Mouse (Mus musculus) heart, embryonic 11.5 days (tissue): ENCODE results near the gene Slc2a10. TPM values are rescaled to one million over a fixed set of nuclear protein-coding genes. Genes with fewer than 3 reads are reported as not detected.
"Not testable (repeated sequence)": the region's sequence is repeated elsewhere in the genome, so short reads cannot be mapped to it uniquely, and the experiment has no call there.

Experiments used
- ATAC-seq: fragments of 200-750 bp; cut with Nextera tagmentation; replicated peaks from 2 replicates; pipeline ENCODE4 v1.8.0; 2017; ENCODE audit warnings: moderate library complexity; ENCODE audit not compliant: insufficient number of reproducible peaks, low FRiP score, low TSS enrichment
- H3K27ac ChIP-seq: fragments of 300-500 bp; sonication (generic); 2 replicates; pipeline ENCODE4 v1.5.1; 2014; ENCODE audit warnings: mild to moderate bottlenecking, low read depth, low read length
- H3K27me3 ChIP-seq: fragments of 300-500 bp; sonication (generic); 2 replicates; pipeline ENCODE4 v1.6.1; 2014; ENCODE audit warnings: mild to moderate bottlenecking, low read length, mixed read lengths; ENCODE audit not compliant: control insufficient read depth, insufficient read depth
- H3K36me3 ChIP-seq: fragments of 300-500 bp; sonication (generic); 2 replicates; pipeline ENCODE4 v1.6.1; 2014; ENCODE audit warnings: mild to moderate bottlenecking, low read length, moderate library complexity, mixed read lengths; ENCODE audit not compliant: control insufficient read depth, insufficient read depth
- H3K4me1 ChIP-seq: fragments of 300-500 bp; sonication (generic); 2 replicates; pipeline ENCODE4 v1.6.1; 2014; ENCODE audit warnings: low read length; ENCODE audit not compliant: control insufficient read depth, insufficient read depth
- H3K4me2 ChIP-seq: fragments of 300-500 bp; sonication (generic); 2 replicates; pipeline ENCODE4 v1.6.1; 2014; ENCODE audit warnings: mild to moderate bottlenecking, moderate library complexity
- H3K4me3 ChIP-seq: fragments of 300-500 bp; sonication (generic); 2 replicates; pipeline ENCODE4 v1.5.1; 2014; ENCODE audit warnings: low read depth, low read length
- H3K9ac ChIP-seq: fragments of 300-500 bp; sonication (generic); 2 replicates; pipeline ENCODE4 v1.6.1; 2014; ENCODE audit warnings: mild to moderate bottlenecking, low read depth, low read length, moderate library complexity
- H3K9me3 ChIP-seq: fragments of 300-500 bp; sonication (generic); replicated peaks from 2 replicates; pipeline ENCODE4 v1.6.1; 2016; ENCODE audit warnings: low read length; ENCODE audit not compliant: control insufficient read depth
- WGBS: fragments of 180-500 bp; shearing (Covaris S2); extraction: QIAGEN DNeasy Blood & Tissue Kit; methylation state at CpG from one replicate; pipeline ENCODE4 v1.1.7; 2014; ENCODE audit not compliant: insufficient replicate concordance; 5-methylcytosine and 5-hydroxymethylcytosine counted together
- polyA plus RNA-seq: library from polyadenylated mRNA; unstranded; fragments of >200 nt; fragmentation: Nextera tagmentation; extraction: Ambion mirVana; gene quantifications from 2 replicates; pipeline ENCODE4 v1.2.1, GENCODE M21; 2014

The Slc2a10 gene
- polyA plus RNA-seq, 1 experiment from 2014 or later = 2.6 TPM

DNA sequence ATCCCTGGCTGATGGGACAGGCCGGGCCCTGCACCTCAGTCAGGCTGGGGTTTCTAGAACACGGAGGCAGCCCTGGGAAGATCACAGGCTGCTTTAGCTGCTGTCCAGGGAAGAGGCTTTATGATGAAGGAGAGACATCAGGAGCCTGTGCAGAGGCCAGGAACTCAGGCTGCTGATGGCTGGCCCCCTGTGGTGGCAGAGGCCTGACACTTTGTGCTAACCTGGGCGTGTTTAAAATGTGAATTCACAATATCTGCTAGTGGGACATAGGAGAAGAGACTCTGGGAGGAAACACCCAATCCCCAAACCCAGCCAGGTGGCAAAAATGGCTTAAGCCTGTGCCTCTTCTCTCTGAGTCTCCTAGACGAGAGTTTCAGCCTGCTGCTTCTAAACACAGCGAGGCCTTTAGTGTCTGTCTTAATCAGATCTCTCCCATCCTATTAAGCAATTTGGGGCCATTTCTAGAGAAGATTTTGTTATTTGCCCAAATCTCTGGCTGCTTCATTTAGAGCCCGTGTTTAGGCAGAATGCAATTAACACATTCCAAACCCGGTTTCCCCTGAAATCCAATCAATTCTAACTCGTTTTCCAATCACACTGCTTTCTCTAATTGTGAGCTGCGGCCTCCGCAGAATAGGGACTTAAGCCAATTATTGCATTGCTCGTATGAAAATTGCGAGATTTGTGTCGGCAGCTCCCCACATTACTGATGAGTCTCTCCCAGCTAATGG, 39.5 kb downstream of the Slc2a10 start:
- H3K27ac ChIP-seq = no peak overlapping the region
- ATAC-seq = no peak
- peaks cover 4% of the 10 kb centered on the region; the same call in 1 of the 2 replicates for H3K27me3 ChIP-seq
- H3K9me3 ChIP-seq = no peaks in the 10 kb centered on the region
- no peaks in the 10 kb centered on the region for H3K36me3 ChIP-seq
- no peak overlapping the region for H3K9ac ChIP-seq
- WGBS = 57% methylated on average over 13 of the region's 13 CpGs
- H3K4me2 ChIP-seq = no peak overlapping the region
- H3K4me1 ChIP-seq = 0 out of 2 replicates have a peak, but pooled peaks cover 2% of the 10 kb centered on the region
- no peak overlapping the region for H3K4me3 ChIP-seq

DNA sequence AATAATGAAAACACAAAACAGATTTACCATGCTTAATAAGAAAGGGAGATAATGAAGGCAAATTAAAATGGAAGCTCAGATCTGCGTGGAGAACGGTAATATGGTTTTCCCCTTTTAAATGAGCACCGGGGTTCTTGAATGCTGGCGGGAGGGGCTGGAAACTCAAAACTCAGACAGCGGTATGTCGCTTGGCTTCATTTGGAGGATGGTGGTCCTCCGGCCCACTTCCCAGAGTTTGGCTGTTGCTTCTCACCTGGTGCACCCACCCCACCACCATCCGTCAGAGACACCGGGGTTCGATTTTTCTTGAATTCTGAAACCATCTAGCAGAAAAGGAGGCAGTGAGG, 40.1 kb downstream of the Slc2a10 start:
- no peak for ATAC-seq
- Histone ChIP-seq H3K27me3 (peaks cover 4% of the 10 kb centered on the region; the same call in 1 of the 2 replicates), H3K4me2 (no peak overlapping the region), H3K4me3 (no peak overlapping the region), H3K9me3 (no peaks in the 10 kb centered on the region), H3K4me1 (0 out of 2 replicates have a peak, but pooled peaks cover 2% of the 10 kb centered on the region), H3K36me3 (no peaks in the 10 kb centered on the region), H3K27ac (no peak overlapping the region), H3K9ac (no peak overlapping the region)
- WGBS = 85% methylated on average over 10 of the region's 10 CpGs

DNA sequence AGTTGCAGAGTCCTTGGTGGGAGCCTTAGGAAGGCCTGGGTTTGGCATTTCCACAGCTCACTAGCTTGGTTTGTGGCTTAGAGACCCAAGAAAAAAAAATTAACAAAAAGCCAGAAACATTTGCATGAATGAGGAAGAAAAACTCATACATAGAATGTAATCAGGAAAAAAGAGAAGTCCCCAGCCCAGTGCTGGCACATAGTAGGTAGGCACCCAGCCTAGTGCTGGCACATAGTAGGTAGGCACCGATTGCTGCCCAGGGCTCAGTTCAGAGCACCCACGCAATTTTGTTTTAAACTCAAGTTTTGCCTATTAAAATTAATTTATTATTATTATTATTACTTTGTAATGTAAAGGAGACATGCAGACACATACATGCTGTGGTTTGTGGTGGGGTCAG, 42.1 kb downstream of the Slc2a10 start:
- Histone ChIP-seq H3K9ac (no peak overlapping the region), H3K9me3 (no peaks in the 10 kb centered on the region), H3K36me3 (no peaks in the 10 kb centered on the region), H3K4me3 (no peak overlapping the region), H3K4me2 (no peak overlapping the region), H3K4me1 (0 out of 2 replicates have a peak, but pooled peaks cover 2% of the 10 kb centered on the region), H3K27me3 (peaks cover 6% of the 10 kb centered on the region; the same call in 1 of the 2 replicates), H3K27ac (no peak overlapping the region)
- 83% methylated on average over 2 of the region's 2 CpGs for WGBS
- ATAC-seq = no peak

DNA sequence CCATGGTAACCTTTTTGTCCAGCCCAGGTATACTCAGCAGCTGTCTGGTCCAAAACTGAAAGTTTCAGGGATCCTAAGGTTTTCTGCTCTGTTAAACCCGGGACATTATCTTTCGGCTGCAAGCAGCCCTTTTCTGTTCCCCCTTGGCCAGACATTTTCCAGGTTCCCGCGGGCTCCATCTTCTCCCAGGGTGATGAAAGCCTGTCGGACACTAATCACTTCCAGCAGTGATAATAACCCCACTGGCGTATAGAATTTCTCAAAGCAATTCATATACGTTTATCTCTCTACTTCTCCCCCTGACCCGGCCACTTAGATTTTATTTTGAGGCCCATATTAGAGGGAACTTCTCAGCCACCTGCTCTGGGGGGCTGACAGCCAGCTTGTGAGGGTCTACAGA, 42.8 kb downstream of the Slc2a10 start:
- Histone ChIP-seq H3K4me1 (0 out of 2 replicates have a peak, but pooled peaks cover 2% of the 10 kb centered on the region), H3K4me2 (no peak overlapping the region), H3K27ac (no peak overlapping the region), H3K9me3 (no peaks in the 10 kb centered on the region), H3K4me3 (no peak overlapping the region), H3K27me3 (peaks cover 6% of the 10 kb centered on the region; the same call in 1 of the 2 replicates), H3K9ac (no peak overlapping the region), H3K36me3 (no peaks in the 10 kb centered on the region)
- WGBS = 29% methylated on average over 8 of the region's 8 CpGs
- ATAC-seq = no peak

- Histone ChIP-seq H3K27ac (no peak overlapping the region), H3K27me3 (peaks cover 6% of the 10 kb centered on the region; the same call in 1 of the 2 replicates), H3K4me1 (0 out of 2 replicates have a peak, but pooled peaks cover 2% of the 10 kb centered on the region), H3K9me3 (no peaks in the 10 kb centered on the region), H3K4me3 (no peak overlapping the region), H3K4me2 (no peak overlapping the region), H3K36me3 (no peaks in the 10 kb centered on the region), H3K9ac (no peak overlapping the region)
- ATAC-seq = no peak
- 41% methylated on average over 9 of the region's 9 CpGs for WGBS
Measured at GRCm38 (mm10) chr2:165547410-165547809, 43.8 kb downstream of the Slc2a10 start.

- no peaks in the 10 kb centered on the region for H3K36me3 ChIP-seq
- no peak overlapping the region for H3K4me3 ChIP-seq
- H3K4me1 ChIP-seq = 0 out of 2 replicates have a peak, but pooled peaks cover 2% of the 10 kb centered on the region
- no peak overlapping the region for H3K4me2 ChIP-seq
- ATAC-seq = no peak
- peaks cover 6% of the 10 kb centered on the region; the same call in 1 of the 2 replicates for H3K27me3 ChIP-seq
- WGBS = 71% methylated on average over 6 of the region's 6 CpGs
- no peak overlapping the region for H3K9ac ChIP-seq
- no peaks in the 10 kb centered on the region for H3K9me3 ChIP-seq
- no peak overlapping the region for H3K27ac ChIP-seq
Measured at GRCm38 (mm10) chr2:165548627-165549026, 45.0 kb downstream of the Slc2a10 start.

GRCm38 (mm10) chr2:165550410-165550809, 46.8 kb downstream of the Slc2a10 start:
- WGBS = 73% methylated on average over 7 of the region's 7 CpGs
- H3K27me3 ChIP-seq = not testable (repeated sequence)

GRCm38 (mm10) chr2:165554066-165554465, 50.5 kb downstream of the Slc2a10 start:
- H3K36me3 ChIP-seq = no peaks in the 10 kb centered on the region
- no peak overlapping the region for H3K9ac ChIP-seq
- H3K4me1 ChIP-seq = no peaks in the 10 kb centered on the region
- H3K27me3 ChIP-seq = no peaks in the 10 kb centered on the region; the same call in 1 of the 2 replicates
- no peak overlapping the region for H3K4me3 ChIP-seq
- no peak overlapping the region for H3K27ac ChIP-seq
- no peak for ATAC-seq
- WGBS = 67% methylated on average over 9 of the region's 9 CpGs
- no peaks in the 10 kb centered on the region for H3K9me3 ChIP-seq
- H3K4me2 ChIP-seq = no peak overlapping the region

More at GRCm38 (mm10) chr2:165550410-165550809, 46.8 kb downstream of the Slc2a10 start:
- H3K4me3 ChIP-seq, H3K9ac ChIP-seq, H3K4me1 ChIP-seq, H3K4me2 ChIP-seq, H3K27ac ChIP-seq, H3K9me3 ChIP-seq, H3K36me3 ChIP-seq, ATAC-seq: not testable (repeated sequence)

GRCm38 (mm10) chr2:165557278-165557677, 53.7 kb downstream of the Slc2a10 start:
- no peaks in the 10 kb centered on the region for H3K4me1 ChIP-seq
- no peaks in the 10 kb centered on the region for H3K36me3 ChIP-seq
- no peak overlapping the region for H3K9ac ChIP-seq
- peaks cover 10% of the 10 kb centered on the region for H3K27me3 ChIP-seq
- no peaks in the 10 kb centered on the region for H3K9me3 ChIP-seq
- WGBS = 75% methylated on average over 7 of the region's 7 CpGs
- H3K27ac ChIP-seq = no peak overlapping the region
- H3K4me2 ChIP-seq = no peak overlapping the region
- no peak for ATAC-seq
- no peak overlapping the region for H3K4me3 ChIP-seq
